Mouse (Mus musculus): ENCODE data around the gene Syn3. TPM values are rescaled to one million over a fixed set of nuclear protein-coding genes. Genes with fewer than 3 reads are reported as not detected.
"Not testable (repeated sequence)": the region's sequence is repeated elsewhere in the genome, so short reads cannot be mapped to it uniquely, and the experiment has no call there.

The Syn3 gene
- polyA plus RNA-seq, 1 experiment from 2014 or later: 4.9 TPM

- Histone ChIP-seq H3K27ac (no peak overlapping the region), H3K4me2 (no peak overlapping the region), H3K4me3 (no peak overlapping the region), H3K9ac (no peak overlapping the region), H3K27me3 (no peaks in the 10 kb centered on the region), H3K4me1 (no peaks in the 10 kb centered on the region), H3K36me3 (no peaks in the 10 kb centered on the region), H3K9me3 (0 out of 2 replicates have a peak, but pooled peaks cover 3% of the 10 kb centered on the region)
- 90% methylated on average over 2 of the region's 2 CpGs for WGBS
- ATAC-seq (ENCODE audit: insufficient number of reproducible peaks, insufficient read depth, low FRiP score, low TSS enrichment, low read depth): no peak
Measured at GRCm38 (mm10) chr10:86125421-86125820, 373.3 kb downstream of the Syn3 start.

- H3K27me3 ChIP-seq: no peaks in the 10 kb centered on the region
- no peak overlapping the region for H3K9ac ChIP-seq
- H3K27ac ChIP-seq: no peak overlapping the region
- H3K4me2 ChIP-seq: no peak overlapping the region
- H3K36me3 ChIP-seq: no peaks in the 10 kb centered on the region
- WGBS: 68% methylated on average over 4 of the region's 4 CpGs
- ATAC-seq (ENCODE audit: insufficient number of reproducible peaks, insufficient read depth, low FRiP score, low TSS enrichment, low read depth): no peak
- H3K4me1 ChIP-seq: no peaks in the 10 kb centered on the region
- no peak overlapping the region for H3K4me3 ChIP-seq
- H3K9me3 ChIP-seq: 0 out of 2 replicates have a peak, but pooled peaks cover 3% of the 10 kb centered on the region
Measured at GRCm38 (mm10) chr10:86124115-86124514, 374.6 kb downstream of the Syn3 start.

GRCm38 (mm10) chr10:86123224-86123623 is 375.5 kb downstream of the Syn3 start:
- H3K27ac ChIP-seq: no peak overlapping the region
- no peaks in the 10 kb centered on the region for H3K4me1 ChIP-seq
- H3K4me3 ChIP-seq: no peak overlapping the region
- no peak for ATAC-seq (ENCODE audit: insufficient number of reproducible peaks, insufficient read depth, low FRiP score, low TSS enrichment, low read depth)
- H3K9me3 ChIP-seq: 0 out of 2 replicates have a peak, but pooled peaks cover 3% of the 10 kb centered on the region
- 87% methylated on average over 2 of the region's 2 CpGs for WGBS
- H3K27me3 ChIP-seq: no peaks in the 10 kb centered on the region
- H3K9ac ChIP-seq: no peak overlapping the region
- no peaks in the 10 kb centered on the region for H3K36me3 ChIP-seq
- no peak overlapping the region for H3K4me2 ChIP-seq

- ATAC-seq (ENCODE audit: insufficient number of reproducible peaks, insufficient read depth, low FRiP score, low TSS enrichment, low read depth): not testable (repeated sequence)
- WGBS: 93% methylated on average over 10 of the region's 10 CpGs
Measured at GRCm38 (mm10) chr10:86122456-86122855, 376.2 kb downstream of the Syn3 start.

GRCm38 (mm10) chr10:86116268-86116667 is 382.4 kb downstream of the Syn3 start:
- Histone ChIP-seq H3K27me3 (no peaks in the 10 kb centered on the region), H3K4me2 (no peak overlapping the region), H3K9ac (no peak overlapping the region), H3K4me3 (no peak overlapping the region), H3K4me1 (no peaks in the 10 kb centered on the region), H3K27ac (no peak overlapping the region), H3K9me3 (no peaks in the 10 kb centered on the region), H3K36me3 (no peaks in the 10 kb centered on the region)
- ATAC-seq (ENCODE audit: insufficient number of reproducible peaks, insufficient read depth, low FRiP score, low TSS enrichment, low read depth): no peak
- WGBS: 72% methylated on average over 2 of the region's 2 CpGs

More at GRCm38 (mm10) chr10:86122456-86122855, 376.2 kb downstream of the Syn3 start:
- not testable (repeated sequence) for H3K27ac ChIP-seq, H3K4me2 ChIP-seq, H3K4me3 ChIP-seq, H3K27me3 ChIP-seq, H3K4me1 ChIP-seq, H3K9ac ChIP-seq, H3K9me3 ChIP-seq, H3K36me3 ChIP-seq

- no peak overlapping the region for H3K27ac ChIP-seq
- no peak overlapping the region for H3K9ac ChIP-seq
- H3K27me3 ChIP-seq: no peaks in the 10 kb centered on the region
- no peak overlapping the region for H3K4me2 ChIP-seq
- WGBS: 71% methylated on average over 5 of the region's 5 CpGs
- H3K9me3 ChIP-seq: no peaks in the 10 kb centered on the region
- no peak overlapping the region for H3K4me3 ChIP-seq
- no peaks in the 10 kb centered on the region for H3K4me1 ChIP-seq
- ATAC-seq (ENCODE audit: insufficient number of reproducible peaks, insufficient read depth, low FRiP score, low TSS enrichment, low read depth): no peak
- no peaks in the 10 kb centered on the region for H3K36me3 ChIP-seq
Measured at GRCm38 (mm10) chr10:86114431-86114848, 384.3 kb downstream of the Syn3 start.

GRCm38 (mm10) chr10:86108797-86109196 is 389.9 kb downstream of the Syn3 start:
- Histone ChIP-seq H3K27me3 (no peaks in the 10 kb centered on the region), H3K4me2 (no peak overlapping the region), H3K4me3 (no peak overlapping the region), H3K36me3 (no peaks in the 10 kb centered on the region), H3K9me3 (no peaks in the 10 kb centered on the region), H3K4me1 (no peaks in the 10 kb centered on the region), H3K9ac (no peak overlapping the region), H3K27ac (no peak overlapping the region)
- ATAC-seq (ENCODE audit: insufficient number of reproducible peaks, insufficient read depth, low FRiP score, low TSS enrichment, low read depth): no peak
- WGBS: 91% methylated on average over 4 of the region's 4 CpGs

GRCm38 (mm10) chr10:86107681-86108080 is 391.0 kb downstream of the Syn3 start:
- Histone ChIP-seq H3K27ac (no peak overlapping the region), H3K9ac (no peak overlapping the region), H3K4me3 (no peak overlapping the region), H3K4me1 (no peaks in the 10 kb centered on the region), H3K9me3 (no peaks in the 10 kb centered on the region), H3K4me2 (no peak overlapping the region), H3K36me3 (no peaks in the 10 kb centered on the region), H3K27me3 (no peaks in the 10 kb centered on the region)
- no peak for ATAC-seq (ENCODE audit: insufficient number of reproducible peaks, insufficient read depth, low FRiP score, low TSS enrichment, low read depth)
- WGBS: 75% methylated on average over 4 of the region's 4 CpGs

- Histone ChIP-seq H3K36me3 (no peaks in the 10 kb centered on the region), H3K9me3 (0 out of 2 replicates have a peak, but pooled peaks cover 4% of the 10 kb centered on the region), H3K4me3 (no peak overlapping the region), H3K27me3 (no peaks in the 10 kb centered on the region), H3K4me2 (no peak overlapping the region), H3K9ac (no peak overlapping the region), H3K27ac (no peak overlapping the region), H3K4me1 (no peaks in the 10 kb centered on the region)
- no peak for ATAC-seq (ENCODE audit: insufficient number of reproducible peaks, insufficient read depth, low FRiP score, low TSS enrichment, low read depth)
Measured at GRCm38 (mm10) chr10:86103976-86104375, 394.7 kb downstream of the Syn3 start.

GRCm38 (mm10) chr10:86100281-86100851 is 398.3 kb downstream of the Syn3 start:
- no peak for ATAC-seq (ENCODE audit: insufficient number of reproducible peaks, insufficient read depth, low FRiP score, low TSS enrichment, low read depth)
- Histone ChIP-seq H3K9ac (no peak overlapping the region), H3K4me2 (no peak overlapping the region), H3K27me3 (no peaks in the 10 kb centered on the region), H3K27ac (no peak overlapping the region), H3K4me3 (no peak overlapping the region), H3K9me3 (0 out of 2 replicates have a peak, but pooled peaks cover 4% of the 10 kb centered on the region), H3K4me1 (no peaks in the 10 kb centered on the region), H3K36me3 (no peaks in the 10 kb centered on the region)
- 86% methylated on average over 3 of the region's 3 CpGs for WGBS

- no peak for ATAC-seq (ENCODE audit: insufficient number of reproducible peaks, insufficient read depth, low FRiP score, low TSS enrichment, low read depth)
- 91% methylated on average over 6 of the region's 6 CpGs for WGBS
- Histone ChIP-seq H3K4me2 (no peak overlapping the region), H3K4me3 (no peak overlapping the region), H3K27me3 (no peaks in the 10 kb centered on the region), H3K4me1 (no peaks in the 10 kb centered on the region), H3K9me3 (0 out of 2 replicates have a peak, but pooled peaks cover 4% of the 10 kb centered on the region), H3K9ac (no peak overlapping the region), H3K27ac (no peak overlapping the region), H3K36me3 (no peaks in the 10 kb centered on the region)
Measured at GRCm38 (mm10) chr10:86098363-86098762, 400.3 kb downstream of the Syn3 start.

GRCm38 (mm10) chr10:86093109-86094035 is 405.3 kb downstream of the Syn3 start:
- H3K4me3 ChIP-seq: no peak overlapping the region
- H3K27ac ChIP-seq: no peak overlapping the region
- ATAC-seq (ENCODE audit: insufficient number of reproducible peaks, insufficient read depth, low FRiP score, low TSS enrichment, low read depth): no peak
- no peaks in the 10 kb centered on the region for H3K9me3 ChIP-seq
- no peak overlapping the region for H3K4me2 ChIP-seq
- no peaks in the 10 kb centered on the region for H3K27me3 ChIP-seq
- H3K4me1 ChIP-seq: no peaks in the 10 kb centered on the region
- 73% methylated on average over 14 of the region's 14 CpGs for WGBS
- H3K9ac ChIP-seq: no peak overlapping the region
- H3K36me3 ChIP-seq: no peaks in the 10 kb centered on the region

All from embryonic facial prominence, embryonic 13.5 days (tissue).